In the genomic region with DNA sequence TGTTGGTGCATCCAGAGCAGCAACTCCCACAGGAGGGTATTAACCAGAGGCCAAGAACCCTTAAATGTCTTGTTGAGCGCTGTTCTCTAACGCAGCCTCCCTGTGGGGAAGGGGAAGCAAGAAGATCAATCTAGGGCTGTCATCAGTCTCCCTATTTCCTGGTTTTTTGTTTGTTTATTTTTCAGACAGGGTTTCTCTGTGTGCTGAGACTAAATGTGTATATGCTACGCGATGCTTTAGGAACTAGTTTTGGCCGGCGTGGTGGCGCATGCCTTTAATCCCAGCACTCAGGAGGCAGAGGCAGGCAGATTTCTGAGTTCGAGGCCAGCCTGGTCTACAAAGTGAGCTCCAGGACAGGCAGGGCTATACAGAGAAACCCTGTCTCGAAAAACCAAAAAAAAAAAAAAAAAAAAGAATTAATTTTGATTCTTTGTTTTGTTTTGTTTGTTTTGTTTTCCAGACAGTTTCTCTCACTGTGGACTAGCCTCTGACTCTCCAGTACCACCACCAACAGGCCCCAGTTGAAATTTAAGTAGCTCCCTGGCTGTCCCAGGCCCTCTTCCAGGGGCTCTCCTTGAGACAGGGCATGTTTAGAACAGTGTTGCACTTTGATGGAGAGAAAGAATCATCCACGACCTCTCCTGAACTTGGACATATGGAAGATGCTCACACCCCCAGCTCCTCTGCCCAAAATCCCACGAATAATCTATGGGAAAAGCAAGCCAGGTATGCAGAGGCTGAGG, we compare ENCODE assay signal across 8 mouse cellular contexts. TPM values are rescaled to one million over a fixed set of nuclear protein-coding genes. Genes with fewer than 3 reads are reported as not detected.
DNase-seq lines count a peak whose midpoint lies in the region; ATAC-seq and TF ChIP-seq lines count a peak whose summit lies in the region.

No protein-coding gene starts in this region.

- no peaks in the 10 kb centered on the region for H3K9me3 ChIP-seq in liver, embryonic 15.5 days (replicated peaks)

- 72% methylated on average over 11 of the region's 11 CpGs for WGBS in liver, embryonic 15.5 days (ENCODE audit: insufficient replicate concordance)

- no peaks in the 10 kb centered on the region for H3K27me3 ChIP-seq in testis, adult 2 months (ENCODE audit: control insufficient read depth, insufficient read depth, low read length)
- no peaks in the 10 kb centered on the region for H3K27me3 ChIP-seq in liver, embryonic 15.5 days

- no peak overlapping the region for H3K4me3 ChIP-seq in gastrocnemius, adult 2 months
- peak overlapping the region; percentile 95 for H3K4me3 ChIP-seq in testis, adult 2 months (ENCODE audit: control insufficient read depth, low read depth, low read length)
- H3K4me3 ChIP-seq in liver, embryonic 15.5 days (replicated peaks): peak overlapping the region; percentile 85; the same call in 1 of the 2 replicates

- no peaks in the 10 kb centered on the region for H3K36me3 ChIP-seq in testis, adult 2 months (ENCODE audit: control insufficient read depth, insufficient read depth, low read length)
- H3K36me3 ChIP-seq in liver, embryonic 15.5 days (replicated peaks): peaks cover 11% of the 10 kb centered on the region

- no peak for ATAC-seq in liver, embryonic 15.5 days (ENCODE audit: insufficient read depth)

- H3K27ac ChIP-seq in gastrocnemius, adult 2 months: peak overlapping the region; percentile 97
- H3K27ac ChIP-seq in testis, adult 2 months (ENCODE audit: control insufficient read depth, insufficient read depth, low read depth, low read length): no peak overlapping the region
- H3K27ac ChIP-seq in liver, embryonic 15.5 days (replicated peaks): 0 out of 2 replicates have a peak overlapping the region, but pooled peaks have one; percentile 54

- no peak for TF ChIP-seq POLR2A in testis, adult 2 months (IDR thresholded peaks at IDR 0.05; ENCODE audit: control insufficient read depth, low read depth, low read length)

- no peak overlapping the region for H3K9ac ChIP-seq in liver, embryonic 15.5 days

- intact Hi-C loops in gastrocnemius, adult 2 months (cut with DNase I): no loop called here

- no peak for TF ChIP-seq CTCF in gastrocnemius, adult 2 months (IDR thresholded peaks at IDR 0.05)
- no peak for TF ChIP-seq CTCF in testis, adult 2 months (IDR thresholded peaks at IDR 0.05; ENCODE audit: control insufficient read depth, insufficient read depth, insufficient replicate concordance, low read depth, low read length)

- DNase-seq in gastrocnemius, adult 2 months: no peak
- DNase-seq in gastrocnemius, postnatal 10 days: no peak
- DNase-seq in testis, postnatal 14 days (ENCODE audit: low spot score): no peak
- no peak for DNase-seq in layer of hippocampus, adult 9-10 months (ENCODE audit: low spot score)
- DNase-seq in B cell, adult 2 months: no peak
- no peak for DNase-seq in gastrocnemius, adult 18-20 months (ENCODE audit: low spot score)

- H3K4me2 ChIP-seq in liver, embryonic 15.5 days: peak overlapping the region; percentile 89

- H3K4me1 ChIP-seq in testis, adult 2 months (ENCODE audit: control insufficient read depth, insufficient read depth, low read length): peaks cover 23% of the 10 kb centered on the region
- H3K4me1 ChIP-seq in liver, embryonic 15.5 days (replicated peaks): peaks cover 46% of the 10 kb centered on the region

RNA-seq across cellular contexts. Expression of gene Mettl26, which starts 1.3 kb away (rescaled TPM):
- total RNA-seq in gastrocnemius, adult 2 months (2021): 10 to 100 TPM; 27.7 to 33.7 TPM
- total RNA-seq in gastrocnemius, postnatal 10 days (2021): 10 to 100 TPM; 20.7 to 23.1 TPM
- polyA plus RNA-seq in testis, adult 2 months (2012; rRNA removed): 49.8 and 56.2 TPM in 2 replicates
- polyA plus RNA-seq in liver, embryonic 15.5 days (2015; fragmentation: Nextera tagmentation; extraction: Ambion mirVana): 46.4 and 49.4 TPM in 2 replicates
- 10 to 100 TPM; 25.4 to 33.4 TPM for total RNA-seq in gastrocnemius, adult 18-20 months (2021)

RNA-seq across cellular contexts. Expression of gene Mcrip2, which starts 5.0 kb away (rescaled TPM):
- total RNA-seq in gastrocnemius, adult 2 months (2021): 100 to 1,000 TPM in 1 of 2 experiments, 10 to 100 TPM in 1; 85.3 to 117 TPM
- total RNA-seq in gastrocnemius, postnatal 10 days (2021): 10 to 100 TPM; 57.9 to 61.8 TPM
- 28.2 and 28.8 TPM in 2 replicates for polyA plus RNA-seq in testis, adult 2 months (2012; rRNA removed)
- 37.3 and 39.3 TPM in 2 replicates for polyA plus RNA-seq in liver, embryonic 15.5 days (2015; fragmentation: Nextera tagmentation; extraction: Ambion mirVana)
- 100 to 1,000 TPM in 1 of 2 experiments, 10 to 100 TPM in 1; 84.2 to 102 TPM for total RNA-seq in gastrocnemius, adult 18-20 months (2021)

RNA-seq across cellular contexts. Expression of gene Wfikkn1, which starts 7.1 kb away (rescaled TPM):
- under 1 TPM; 0.26 to 0.75 TPM for total RNA-seq in gastrocnemius, adult 2 months (2021)
- 1 to 10 TPM in 1 of 2 experiments, under 1 TPM in 1; 0.78 to 1.1 TPM for total RNA-seq in gastrocnemius, postnatal 10 days (2021)
- 0.96 and 0.98 TPM in 2 replicates for polyA plus RNA-seq in testis, adult 2 months (2012; rRNA removed)
- polyA plus RNA-seq in liver, embryonic 15.5 days (2015; fragmentation: Nextera tagmentation; extraction: Ambion mirVana): 0.35 and 0.59 TPM in 2 replicates
- under 1 TPM; 0.43 to 0.62 TPM for total RNA-seq in gastrocnemius, adult 18-20 months (2021)

RNA-seq across cellular contexts. Expression of gene Wdr90, which starts 12.3 kb away (rescaled TPM):
- 1 to 10 TPM in 1 of 2 experiments, under 1 TPM in 1; 0.66 to 1.0 TPM for total RNA-seq in gastrocnemius, adult 2 months (2021)
- 1 to 10 TPM; 3.3 to 5.2 TPM for total RNA-seq in gastrocnemius, postnatal 10 days (2021)
- polyA plus RNA-seq in testis, adult 2 months (2012; rRNA removed): 49.9 and 54.9 TPM in 2 replicates
- polyA plus RNA-seq in liver, embryonic 15.5 days (2015; fragmentation: Nextera tagmentation; extraction: Ambion mirVana): 8.1 and 9.3 TPM in 2 replicates
- total RNA-seq in gastrocnemius, adult 18-20 months (2021): under 1 TPM; 0.55 to 0.64 TPM

RNA-seq across cellular contexts. Expression of gene Rhot2, which starts 28.9 kb away (rescaled TPM):
- 10 to 100 TPM; 58.1 to 89.3 TPM for total RNA-seq in gastrocnemius, adult 2 months (2021)
- total RNA-seq in gastrocnemius, postnatal 10 days (2021): 10 to 100 TPM; 36.8 TPM
- 37.5 and 38.7 TPM in 2 replicates for polyA plus RNA-seq in testis, adult 2 months (2012; rRNA removed)
- polyA plus RNA-seq in liver, embryonic 15.5 days (2015; fragmentation: Nextera tagmentation; extraction: Ambion mirVana): 10.8 and 12.6 TPM in 2 replicates
- 10 to 100 TPM; 72.4 to 72.9 TPM for total RNA-seq in gastrocnemius, adult 18-20 months (2021)
